Mouse (Mus musculus): ENCODE measurements around the gene Cog1.

- no peak for TF ChIP-seq CTCF (IDR thresholded peaks at IDR 0.05; ENCODE audit: borderline replicate concordance, extremely low read depth, insufficient read depth, insufficient read length)
- no peak for TF ChIP-seq POLR2A (IDR thresholded peaks at IDR 0.05; ENCODE audit: borderline replicate concordance, extremely low read depth, insufficient read depth, insufficient read length, poor library complexity, severe bottlenecking)
Observed at GRCm38 (mm10) chr11:113661835-113662351, 12.9 kb downstream of the Cog1 start.

Measured in brain, embryonic 14.5 days (tissue).